In the genomic region with DNA sequence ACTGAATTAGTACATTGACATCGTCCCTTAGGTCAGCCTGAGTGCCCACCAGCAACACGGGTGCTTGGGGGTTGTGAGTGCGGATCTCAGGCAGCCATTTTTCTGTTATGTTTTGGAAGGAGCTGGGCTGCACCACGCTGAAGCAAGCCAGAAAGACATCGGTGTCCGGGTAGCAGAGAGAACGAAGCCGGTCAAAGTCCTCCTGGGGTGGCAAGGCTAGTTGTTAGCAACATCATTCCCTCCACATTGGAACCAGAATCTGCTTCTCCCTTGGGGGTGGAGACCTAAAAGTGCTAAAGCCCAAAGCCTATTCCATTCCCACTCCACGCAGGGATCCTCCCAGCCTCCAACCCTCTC, we compare ENCODE assay signal across 8 mouse cellular contexts. TPM values are rescaled to one million over a fixed set of nuclear protein-coding genes. Genes with fewer than 3 reads are reported as not detected.
DNase-seq lines count a peak whose midpoint lies in the region; ATAC-seq and TF ChIP-seq lines count a peak whose summit lies in the region.

No protein-coding gene starts in this region.

- ATAC-seq in heart, embryonic 12.5 days (ENCODE audit: insufficient number of reproducible peaks, low FRiP score) = no peak
- ATAC-seq in hindbrain, embryonic 16.5 days = no peak

- H3K4me1 ChIP-seq in heart, embryonic 12.5 days (replicated peaks) = peaks cover 8% of the 10 kb centered on the region
- H3K4me1 ChIP-seq in bone marrow macrophage, adult 2 months (ENCODE audit: control insufficient read depth, insufficient read depth, low read length) = peaks cover 8% of the 10 kb centered on the region
- H3K4me1 ChIP-seq in hindbrain, embryonic 16.5 days (ENCODE audit: control insufficient read depth, insufficient read depth, low read depth, low read length) = peaks cover 9% of the 10 kb centered on the region
- peaks cover 12% of the 10 kb centered on the region for H3K4me1 ChIP-seq in midbrain, embryonic 10.5 days

- no peak for DNase-seq in heart, adult 18-20 months
- DNase-seq in midbrain, embryonic 10.5 days (ENCODE audit: low spot score) = no peak
- DNase-seq in B cell, adult 2 months = no peak
- DNase-seq in right cerebral cortex, postnatal 25 days = no peak
- DNase-seq in cerebellum, adult 9-11 months = no peak

- no peaks in the 10 kb centered on the region for H3K36me3 ChIP-seq in heart, embryonic 12.5 days
- H3K36me3 ChIP-seq in hindbrain, embryonic 16.5 days (ENCODE audit: control insufficient read depth, insufficient read depth, low read length) = no peaks in the 10 kb centered on the region
- H3K36me3 ChIP-seq in midbrain, embryonic 10.5 days = no peaks in the 10 kb centered on the region

- peak overlapping the region; percentile 76; the same call in 1 of the 2 replicates for H3K4me3 ChIP-seq in heart, embryonic 12.5 days
- peak overlapping the region; percentile 66; the same call in 1 of the 2 replicates for H3K4me3 ChIP-seq in bone marrow macrophage, adult 2 months (ENCODE audit: insufficient read depth, low read length)
- peak overlapping the region; percentile 74 for H3K4me3 ChIP-seq in hindbrain, embryonic 16.5 days (ENCODE audit: low read length)
- H3K4me3 ChIP-seq in midbrain, embryonic 10.5 days = peak overlapping the region; percentile 70

- no peak for TF ChIP-seq POLR2A in bone marrow macrophage, adult 2 months (IDR thresholded peaks at IDR 0.05; ENCODE audit: borderline replicate concordance, low read depth, low read length)

- H3K27ac ChIP-seq in heart, embryonic 12.5 days (ENCODE audit: poor library complexity, severe bottlenecking) = no peak overlapping the region
- no peak overlapping the region for H3K27ac ChIP-seq in bone marrow macrophage, adult 2 months (ENCODE audit: insufficient read depth, low read depth, low read length)
- peak overlapping the region; percentile 83; the same call in 1 of the 2 replicates for H3K27ac ChIP-seq in hindbrain, embryonic 16.5 days (ENCODE audit: low read depth, low read length)
- H3K27ac ChIP-seq in midbrain, embryonic 10.5 days (replicated peaks) = peak overlapping the region; percentile 69; the same call in 1 of the 2 replicates

- peak overlapping the region; percentile 77; the same call in 1 of the 2 replicates for H3K9ac ChIP-seq in heart, embryonic 12.5 days
- H3K9ac ChIP-seq in hindbrain, embryonic 16.5 days (ENCODE audit: low read depth, low read length) = peak overlapping the region; percentile 90

- no peak for TF ChIP-seq CTCF in bone marrow macrophage, adult 2 months (IDR thresholded peaks at IDR 0.05; ENCODE audit: low read depth, low read length)

- H3K27me3 ChIP-seq in heart, embryonic 12.5 days (replicated peaks) = peaks cover 45% of the 10 kb centered on the region
- no peaks in the 10 kb centered on the region for H3K27me3 ChIP-seq in hindbrain, embryonic 16.5 days (replicated peaks; ENCODE audit: control insufficient read depth, insufficient read depth, low read length)
- H3K27me3 ChIP-seq in midbrain, embryonic 10.5 days (ENCODE audit: low read depth, poor library complexity, severe bottlenecking) = peaks cover 25% of the 10 kb centered on the region

- no peaks in the 10 kb centered on the region for H3K9me3 ChIP-seq in heart, embryonic 12.5 days (replicated peaks)
- no peaks in the 10 kb centered on the region for H3K9me3 ChIP-seq in hindbrain, embryonic 16.5 days (ENCODE audit: control insufficient read depth, low read length)
- H3K9me3 ChIP-seq in midbrain, embryonic 10.5 days (replicated peaks) = no peaks in the 10 kb centered on the region

- peak overlapping the region; percentile 100 for H3K4me2 ChIP-seq in heart, embryonic 12.5 days
- H3K4me2 ChIP-seq in hindbrain, embryonic 16.5 days (ENCODE audit: low read length) = peak overlapping the region; percentile 76

- 43% methylated on average over 9 of the region's 9 CpGs for WGBS in heart, embryonic 12.5 days
- 54% methylated on average over 9 of the region's 9 CpGs for WGBS in hindbrain, embryonic 16.5 days
- 43% methylated on average over 9 of the region's 9 CpGs for WGBS in midbrain, embryonic 10.5 days

RNA-seq across cellular contexts. Expression of a gene that starts 0.8 kb away (rescaled TPM):
- polyA plus RNA-seq in heart, embryonic 12.5 days (2016; fragmentation: Nextera tagmentation; extraction: Ambion mirVana) = 0.10 and 0.13 TPM in 2 replicates
- total RNA-seq in heart, adult 18-20 months (2021) = not detected
- polyA plus RNA-seq in bone marrow macrophage, adult 2 months (2012; ENCODE audit: insufficient read depth, insufficient read length, missing spikeins) = 2.2 and 2.7 TPM in 2 replicates
- polyA plus RNA-seq in hindbrain, embryonic 16.5 days (2015; fragmentation: Nextera tagmentation; extraction: Ambion mirVana) = 48.2 and 56.9 TPM in 2 replicates
- 0.83 and 1.9 TPM in 2 replicates for polyA plus RNA-seq in midbrain, embryonic 10.5 days (2016; fragmentation: Nextera tagmentation; extraction: Ambion mirVana)

RNA-seq across cellular contexts. Expression of a gene that starts 18.3 kb away (rescaled TPM):
- 15.2 and 15.8 TPM in 2 replicates for polyA plus RNA-seq in heart, embryonic 12.5 days (2016; fragmentation: Nextera tagmentation; extraction: Ambion mirVana)
- 10 to 100 TPM; 13.2 to 13.5 TPM for total RNA-seq in heart, adult 18-20 months (2021)
- 33.6 and 34.1 TPM in 2 replicates for polyA plus RNA-seq in bone marrow macrophage, adult 2 months (2012; ENCODE audit: insufficient read depth, insufficient read length, missing spikeins)
- polyA plus RNA-seq in hindbrain, embryonic 16.5 days (2015; fragmentation: Nextera tagmentation; extraction: Ambion mirVana) = 28.2 and 30.4 TPM in 2 replicates
- polyA plus RNA-seq in midbrain, embryonic 10.5 days (2016; fragmentation: Nextera tagmentation; extraction: Ambion mirVana) = 23.1 and 27.5 TPM in 2 replicates

RNA-seq across cellular contexts. Expression of a gene that starts 33.1 kb away (rescaled TPM):
- polyA plus RNA-seq in heart, embryonic 12.5 days (2016; fragmentation: Nextera tagmentation; extraction: Ambion mirVana) = 0.82 and 1.00 TPM in 2 replicates
- under 1 TPM in 1 of 2 experiments, not detected in 1; 0.41 TPM for total RNA-seq in heart, adult 18-20 months (2021)
- 3.7 and 4.3 TPM in 2 replicates for polyA plus RNA-seq in bone marrow macrophage, adult 2 months (2012; ENCODE audit: insufficient read depth, insufficient read length, missing spikeins)
- 0.71 and 0.79 TPM in 2 replicates for polyA plus RNA-seq in hindbrain, embryonic 16.5 days (2015; fragmentation: Nextera tagmentation; extraction: Ambion mirVana)
- polyA plus RNA-seq in midbrain, embryonic 10.5 days (2016; fragmentation: Nextera tagmentation; extraction: Ambion mirVana) = 1.9 and 2.4 TPM in 2 replicates

RNA-seq across cellular contexts. Expression of a gene that starts 40.6 kb away (rescaled TPM):
- not detected in 2 replicates for polyA plus RNA-seq in heart, embryonic 12.5 days (2016; fragmentation: Nextera tagmentation; extraction: Ambion mirVana)
- total RNA-seq in heart, adult 18-20 months (2021) = not detected
- polyA plus RNA-seq in bone marrow macrophage, adult 2 months (2012; ENCODE audit: insufficient read depth, insufficient read length, missing spikeins) = not detected in 2 replicates
- not detected in 2 replicates for polyA plus RNA-seq in hindbrain, embryonic 16.5 days (2015; fragmentation: Nextera tagmentation; extraction: Ambion mirVana)
- not detected in 2 replicates for polyA plus RNA-seq in midbrain, embryonic 10.5 days (2016; fragmentation: Nextera tagmentation; extraction: Ambion mirVana)

RNA-seq across cellular contexts. Expression of a gene that starts 55.3 kb away (rescaled TPM):
- 6.5 and 6.8 TPM in 2 replicates for polyA plus RNA-seq in heart, embryonic 12.5 days (2016; fragmentation: Nextera tagmentation; extraction: Ambion mirVana)
- total RNA-seq in heart, adult 18-20 months (2021) = 10 to 100 TPM; 13.3 to 19.6 TPM
- polyA plus RNA-seq in bone marrow macrophage, adult 2 months (2012; ENCODE audit: insufficient read depth, insufficient read length, missing spikeins) = not detected in 2 replicates
- polyA plus RNA-seq in hindbrain, embryonic 16.5 days (2015; fragmentation: Nextera tagmentation; extraction: Ambion mirVana) = 5.3 and 6.0 TPM in 2 replicates
- 5.7 TPM in 2 replicates for polyA plus RNA-seq in midbrain, embryonic 10.5 days (2016; fragmentation: Nextera tagmentation; extraction: Ambion mirVana)

Comparison
In these comparisons a context has a peak if more than half of its experiments do, and no peak if none do; other contexts are left out.
1. H3K27ac ChIP-seq: peak in hindbrain, embryonic 16.5 days (single experiment) and midbrain, embryonic 10.5 days (single experiment); none in heart, embryonic 12.5 days (single experiment) and bone marrow macrophage, adult 2 months (single experiment).
2. RNA of a gene that starts 0.8 kb away (polyA plus RNA-seq): 48.2 to 56.9 TPM in hindbrain, embryonic 16.5 days; 2.2 to 2.7 TPM in bone marrow macrophage, adult 2 months, 0.83 to 1.9 TPM in midbrain, embryonic 10.5 days and 0.10 to 0.13 TPM in heart, embryonic 12.5 days; every median in the first group is over 10 times any median in the second.
3. Peak in every context shown above with its lines, with median percentiles within 50 percentile points of each other: H3K4me3 ChIP-seq.